Mouse (Mus musculus) megakaryocyte progenitor cell, adult 5-6 weeks (primary cell): ENCODE results near the gene B4galnt4. TPM values are rescaled to one million over a fixed set of nuclear protein-coding genes. Genes with fewer than 3 reads are reported as not detected.
A peak's percentile ranks its signal among the peaks of the same experiment; 100 is the strongest.
"Not testable (repeated sequence)": the region's sequence is repeated elsewhere in the genome, so short reads cannot be mapped to it uniquely, and the experiment has no call there.

ENCODE experiments used
- ATAC-seq: replicated peaks from 2 replicates; pipeline ENCODE4 v1.8.0; 2016; ENCODE audit warnings: mild to moderate bottlenecking, moderate TSS enrichment, inconsistent platforms; ENCODE audit not compliant: poor library complexity
- total RNA-seq, 2 experiments: library from RNA; stranded (forward) in 1 of 2; stranded (reverse) in 1 of 2; fragments of 157-497, 149-512 nt in 1 of 2; fragments of 200-1000 nt in 1 of 2; gene quantifications; 2 replicates each; pipeline versions ENCODE4 v1.2.3 to v1.2.4; 2015 to 2017

The B4galnt4 gene
- total RNA-seq (2015) (0.84 and 1.3 TPM in 2 replicates), total RNA-seq (2017) (1.5 and 2.8 TPM in 2 replicates)

DNA sequence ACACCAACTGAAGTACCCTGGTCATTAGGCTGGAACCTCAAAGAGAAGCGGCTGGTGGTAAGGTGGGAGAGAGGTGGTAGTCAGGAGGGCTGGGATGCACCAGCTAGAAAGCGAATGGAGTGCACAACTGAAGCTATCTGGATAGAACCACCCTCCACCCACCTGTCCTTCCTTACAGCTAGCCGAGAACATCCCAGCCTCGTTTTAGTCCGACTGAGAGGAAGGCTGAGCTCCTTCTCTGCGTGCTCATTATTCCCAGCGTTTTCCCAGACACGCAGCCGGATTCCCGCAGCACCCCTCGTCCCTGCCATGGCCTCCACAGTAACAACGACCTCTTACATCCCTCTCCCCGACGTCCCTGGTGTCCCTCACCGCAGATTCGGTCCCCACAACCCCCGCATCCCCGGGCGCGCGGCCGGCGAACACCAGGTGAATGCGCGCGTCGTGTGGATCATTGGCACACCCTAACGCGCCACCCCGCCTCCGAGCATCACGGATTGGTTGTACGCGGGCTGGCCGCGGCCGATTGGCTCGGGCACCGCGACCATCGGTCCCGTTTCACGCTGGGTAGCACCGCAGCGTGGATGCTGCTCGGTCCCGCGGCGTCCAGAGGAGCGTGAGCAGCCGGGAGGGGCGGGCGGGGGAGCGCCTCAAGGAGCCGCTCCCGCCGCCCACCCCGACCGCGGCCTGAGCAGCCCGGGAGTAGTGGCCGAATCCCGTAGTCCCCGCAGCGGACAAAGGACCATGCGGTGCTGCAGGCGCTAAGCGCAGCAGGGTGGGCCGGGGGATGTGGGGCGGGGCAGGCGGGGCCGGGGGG lies at the start of gene B4galnt4:
B4galnt4 (plus strand) TSS at position 679 of the 817 bp plus-strand sequence.
- ATAC-seq: peak; percentile 41

- ATAC-seq: no peak
Measured at GRCm38 (mm10) chr7:141011238-141011770, 49.6 kb upstream of the B4galnt4 start.

GRCm38 (mm10) chr7:141016707-141017697 lies 43.9 kb upstream of the B4galnt4 start:
- peak; percentile 91 for ATAC-seq

DNA sequence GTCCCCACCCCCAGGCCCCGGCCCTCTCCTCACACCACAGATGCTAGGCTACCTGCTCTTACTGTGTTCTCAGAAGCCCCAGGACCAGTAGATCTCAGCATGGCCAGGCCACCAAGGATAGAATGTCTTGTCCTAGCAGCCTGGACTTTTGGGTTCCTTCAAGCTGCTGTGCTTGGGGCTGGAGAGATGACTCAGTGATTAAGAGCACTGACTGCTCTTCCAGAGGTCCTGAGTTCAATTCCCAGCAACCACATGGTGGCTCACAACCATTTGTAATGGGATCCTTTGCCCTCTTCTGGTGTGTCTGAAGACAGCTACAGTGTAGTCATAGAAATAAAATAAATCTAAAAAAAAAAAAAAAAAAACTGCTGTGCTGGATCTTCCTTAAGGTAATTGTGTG lies 43.1 kb upstream of the B4galnt4 start, which contains the start of gene Ifitm6:
Ifitm6 (minus strand) TSS at position 101 of the 400 bp plus-strand sequence.
- ATAC-seq: not testable (repeated sequence)

DNA sequence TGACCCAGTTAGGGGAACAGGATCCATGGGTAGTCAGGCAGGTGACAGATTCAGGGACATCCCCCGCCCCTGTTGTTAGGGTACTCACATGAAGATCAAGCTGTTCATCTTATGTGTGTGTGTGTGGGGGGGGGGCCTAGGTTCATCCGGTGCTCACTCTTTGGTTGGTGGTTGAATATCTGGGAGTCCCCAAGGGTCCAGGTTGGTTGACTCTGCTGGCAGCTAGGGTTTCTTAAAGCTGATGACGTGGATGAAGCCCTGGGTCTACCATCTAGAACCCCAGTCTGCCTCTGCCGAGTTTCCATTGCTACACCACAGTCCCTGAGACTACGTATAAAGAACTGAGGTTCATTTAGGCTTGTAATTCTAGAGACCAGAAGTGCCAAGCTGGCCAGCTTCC lies 41.9 kb upstream of the B4galnt4 start:
- ATAC-seq: no peak

- peak; percentile 85 for ATAC-seq
Measured at GRCm38 (mm10) chr7:141021489-141022449, 39.1 kb upstream of the B4galnt4 start.

DNA sequence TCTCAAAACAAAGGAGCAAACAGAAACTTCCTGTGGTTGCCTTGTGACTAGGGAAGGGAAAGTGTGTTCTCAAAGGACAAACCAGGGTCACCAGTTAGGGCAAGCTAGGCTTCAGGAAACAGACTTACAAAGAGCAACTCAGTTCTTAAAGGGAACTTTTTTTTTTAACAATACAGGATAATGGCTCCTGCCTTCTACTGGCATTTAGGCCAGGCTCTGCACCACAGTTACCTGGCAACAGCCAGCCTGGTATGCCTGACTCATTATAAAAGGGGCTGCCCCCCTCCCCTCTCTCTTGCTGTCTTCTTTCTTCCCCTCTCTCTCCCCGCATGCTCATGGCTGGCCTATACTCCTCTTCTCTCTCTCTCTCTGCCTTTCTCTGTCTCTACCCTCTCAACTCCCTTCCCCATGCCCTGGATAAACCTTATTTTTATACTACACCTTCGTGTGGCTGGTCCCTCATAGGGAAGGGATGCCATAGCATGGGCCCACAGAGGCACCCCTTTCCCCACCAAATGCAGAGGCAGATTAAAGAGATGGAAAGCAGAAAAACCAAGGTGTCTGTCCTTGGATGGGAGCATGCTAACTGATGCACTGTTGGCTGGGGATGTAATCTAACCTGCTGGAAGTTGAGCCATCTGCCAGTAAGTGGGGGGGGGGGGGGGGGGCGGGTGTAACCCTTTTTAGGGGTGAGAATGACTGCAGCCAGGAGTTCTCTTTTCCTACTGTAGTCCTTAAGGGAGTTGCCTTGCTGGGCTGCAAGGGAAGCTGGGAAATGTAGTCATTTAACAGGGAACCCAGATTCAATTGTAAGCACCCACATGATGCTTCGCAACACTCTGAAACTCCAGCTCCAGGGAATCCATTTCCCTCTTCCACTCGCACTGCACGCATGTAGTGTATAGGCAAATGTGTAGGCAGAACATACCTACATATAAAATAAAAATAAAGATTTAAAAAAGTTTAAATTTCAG lies 35.8 kb upstream of the B4galnt4 start:
- peak; percentile 44 for ATAC-seq

DNA sequence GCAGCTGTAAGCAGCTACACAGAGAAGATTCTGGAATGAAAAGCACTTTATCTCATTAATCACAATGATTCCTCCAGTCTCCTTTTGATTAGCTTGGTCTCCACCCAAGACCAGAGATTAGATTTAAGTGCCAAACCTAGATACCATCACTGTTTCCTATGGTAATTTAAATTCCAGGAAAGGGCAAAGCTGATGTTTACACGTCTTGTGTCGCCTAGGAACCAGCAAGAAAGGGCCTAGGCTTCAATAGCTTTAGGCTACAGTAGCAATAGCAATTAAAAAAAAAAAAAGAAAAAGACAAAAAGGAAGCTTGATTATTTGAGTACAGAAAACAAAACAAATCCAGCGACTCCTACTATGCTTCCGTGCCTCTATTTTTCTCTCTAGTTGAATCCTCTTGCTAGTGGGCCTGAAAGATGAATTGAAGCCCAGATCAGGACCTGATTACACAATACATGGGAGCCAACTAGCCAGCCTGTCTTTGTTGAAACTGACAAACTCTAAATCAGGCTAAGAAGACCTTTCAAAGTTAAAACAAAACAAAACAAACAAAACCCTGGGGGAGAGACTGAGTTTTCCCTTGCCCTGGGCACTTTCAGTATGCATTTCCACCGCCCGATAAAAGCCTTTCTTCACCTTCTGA lies 34.7 kb upstream of the B4galnt4 start:
- ATAC-seq: no peak

DNA sequence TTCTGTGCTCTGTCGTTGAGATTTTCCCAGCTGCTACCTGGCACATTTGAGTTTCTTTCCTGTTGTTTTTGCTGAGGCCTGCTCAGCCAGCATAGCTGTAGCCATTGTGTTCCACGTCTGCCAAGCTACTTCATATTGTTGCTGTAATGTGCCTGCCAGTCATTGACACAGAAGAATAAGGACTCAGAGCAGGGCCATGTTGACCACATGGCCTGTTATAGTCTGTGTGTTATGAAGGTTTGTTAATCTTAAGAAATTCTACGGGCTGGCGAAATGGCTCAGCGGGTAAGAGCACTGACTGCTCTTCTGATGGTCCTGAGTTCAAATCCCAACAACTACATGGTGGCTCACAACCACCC lies 34.2 kb upstream of the B4galnt4 start:
- no peak for ATAC-seq

GRCm38 (mm10) chr7:141028831-141029230 lies 32.1 kb upstream of the B4galnt4 start, which contains the start of gene Gm17387:
Gm17387 (plus strand) TSS chr7:141029131.
- no peak for ATAC-seq

- ATAC-seq: no peak
Measured at GRCm38 (mm10) chr7:141030390-141030789, 30.5 kb upstream of the B4galnt4 start.

DNA sequence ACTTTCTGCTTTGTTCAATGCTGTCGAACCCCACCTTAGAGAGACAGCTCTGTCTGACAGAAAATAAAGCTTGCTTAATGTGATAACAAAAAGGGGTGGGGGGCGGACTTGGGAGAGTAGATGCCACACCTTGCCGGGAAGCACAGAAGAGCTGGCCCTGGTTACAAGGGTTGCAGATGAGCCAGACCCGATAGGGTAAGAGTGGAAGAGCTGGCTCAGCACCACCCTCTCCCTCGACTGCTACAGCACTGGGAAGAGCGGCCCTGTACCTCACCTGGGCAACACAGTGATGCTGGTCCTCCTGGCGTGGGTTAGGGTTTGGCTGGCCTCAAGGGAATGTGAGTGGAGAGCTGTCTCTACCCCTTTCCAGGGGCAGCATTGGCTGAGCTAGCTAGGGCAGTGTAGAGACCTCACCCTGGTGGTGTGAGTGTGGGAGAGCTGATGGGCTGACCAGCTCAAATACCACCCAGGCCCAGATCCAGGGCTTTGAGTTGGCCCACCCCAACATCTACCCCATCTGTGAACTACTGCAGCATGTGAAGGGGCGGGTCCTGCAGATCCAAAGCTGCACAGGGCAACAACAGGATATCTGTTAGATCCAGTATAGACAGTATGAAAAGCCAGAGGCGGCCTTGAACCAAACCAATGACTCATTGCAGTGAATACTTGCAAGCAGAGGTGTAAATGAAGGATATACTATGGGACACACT lies 28.3 kb upstream of the B4galnt4 start:
- peak; percentile 63 for ATAC-seq

DNA sequence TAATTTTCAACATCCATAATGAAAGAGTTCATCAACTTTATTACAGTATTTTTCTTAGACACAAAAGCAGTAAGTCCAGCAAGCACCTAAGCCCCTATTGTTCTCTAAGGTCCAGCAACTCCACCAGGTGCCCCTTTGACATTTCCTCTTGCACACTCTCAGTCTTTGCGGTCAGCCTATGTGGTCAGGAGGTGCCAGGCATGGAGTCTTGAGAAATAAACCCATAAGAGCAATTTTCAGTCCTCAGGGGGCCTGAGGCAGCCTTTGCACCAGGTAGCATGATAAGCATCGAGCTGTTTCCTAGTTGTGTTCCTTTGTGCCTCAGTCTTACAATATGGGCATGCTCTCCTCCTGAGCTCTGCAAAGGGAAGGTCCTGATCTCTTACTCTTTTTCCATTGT lies 24.3 kb upstream of the B4galnt4 start:
- ATAC-seq: peak; percentile 52

DNA sequence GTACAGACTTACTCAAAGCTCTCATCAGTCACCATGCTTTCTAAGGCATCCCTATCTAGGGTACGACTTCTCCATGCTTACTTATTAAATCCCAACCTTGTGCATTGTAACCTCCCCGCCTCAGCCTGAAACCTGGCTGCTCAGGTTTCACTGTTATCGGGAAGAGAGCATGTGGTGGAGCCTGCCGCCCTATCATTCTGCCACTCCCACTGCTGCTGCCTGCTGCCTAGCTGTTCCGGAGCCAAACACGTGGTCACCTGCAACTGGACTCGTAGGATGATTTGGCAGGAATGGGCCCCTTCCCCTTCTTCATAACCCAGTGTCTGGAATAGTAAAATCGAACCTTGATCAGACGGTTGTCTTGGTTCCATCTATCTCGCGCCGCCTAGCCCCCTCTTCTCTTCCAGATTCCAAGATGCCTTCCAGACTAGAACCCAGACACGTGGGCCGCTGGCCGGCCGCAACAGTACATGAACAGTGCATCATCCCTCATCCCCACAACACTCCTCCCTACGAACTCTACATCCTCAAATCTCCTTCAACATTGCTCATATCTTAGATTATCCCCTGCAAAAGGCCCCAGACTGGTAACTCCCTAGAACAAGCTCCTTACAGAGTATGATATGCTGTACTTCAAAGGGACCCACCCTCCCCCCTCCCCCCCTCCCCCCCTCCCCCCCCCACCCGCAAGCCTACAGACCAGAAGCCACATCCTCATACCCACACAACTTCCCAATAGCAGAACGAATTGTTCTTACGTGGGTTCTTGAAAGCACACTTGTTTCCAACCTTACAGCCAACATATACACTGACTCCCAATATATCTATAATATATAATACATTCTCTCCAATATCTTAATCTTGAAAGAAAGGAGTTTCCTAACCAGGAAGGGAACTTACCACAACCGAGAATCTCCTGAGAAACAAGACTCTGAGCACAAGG lies 22.5 kb upstream of the B4galnt4 start:
- peak; percentile 22; the same call in 1 of the 2 replicates for ATAC-seq

DNA sequence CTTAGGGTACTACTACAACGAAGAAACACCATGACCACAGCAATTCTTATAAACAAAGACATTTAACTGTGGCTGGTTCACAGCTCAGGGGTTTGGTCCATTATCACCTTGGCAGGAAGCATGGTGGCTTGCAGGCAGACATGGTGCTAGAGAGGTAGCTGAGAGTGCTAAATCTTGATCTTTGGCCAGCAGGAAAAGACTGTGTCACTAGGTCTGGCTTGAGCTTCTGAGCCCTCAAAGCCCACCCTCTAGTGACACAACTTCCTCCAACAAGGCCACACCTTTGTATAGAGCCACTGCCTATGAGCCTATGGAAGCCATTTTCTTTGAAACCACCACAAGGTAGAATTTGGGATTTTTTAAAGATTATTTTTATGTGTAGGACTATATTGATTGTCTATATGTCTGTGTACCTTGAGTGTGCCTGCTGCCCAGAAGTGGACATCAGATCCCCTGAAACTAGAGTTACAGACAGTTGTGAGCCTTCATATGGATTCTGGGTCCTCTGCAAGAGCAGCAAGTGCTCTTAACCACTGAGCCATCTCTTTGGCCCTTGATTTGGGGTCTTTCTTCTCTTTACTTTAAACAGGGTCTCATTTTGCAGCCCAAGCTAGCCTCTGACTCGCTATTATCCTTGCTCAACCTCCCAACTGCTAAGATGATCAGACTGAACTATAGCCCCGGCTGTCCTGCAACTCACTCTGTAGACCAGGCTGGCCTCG lies 21.4 kb upstream of the B4galnt4 start:
- ATAC-seq: no peak
